Mouse (Mus musculus) MEL (cell line): Measurements from ENCODE around the gene Gm49486. TPM values are rescaled to one million over a fixed set of nuclear protein-coding genes. Genes with fewer than 3 reads are reported as not detected.
"Not testable (repeated sequence)": the region's sequence is repeated elsewhere in the genome, so short reads cannot be mapped to it uniquely, and the experiment has no call there.

Source experiments
- DNase-seq: peaks from one replicate; pipeline ENCODE4 v3.0.0; 2011; ENCODE audit warnings: low read depth, low spot score
- H3K27ac ChIP-seq: 2 replicates; pipeline ENCODE4 v1.5.1; 2012; ENCODE audit warnings: low read depth, mild to moderate bottlenecking, control low read depth, low read length, moderate library complexity; ENCODE audit not compliant: control insufficient read depth
- H3K27me3 ChIP-seq, 2 experiments: fragments of 150-350 bp in 1 of 2; sonication (generic) in 1 of 2; 2 replicates each; pipeline ENCODE4 v1.6.1; 2012; ENCODE audit warnings: low read length in 2 of 2, mild to moderate bottlenecking in 2 of 2, improper control_type of control experiment in 1 of 2, moderate library complexity in 1 of 2; ENCODE audit not compliant: insufficient read depth in 2 of 2, control insufficient read depth in 1 of 2
- H3K36me3 ChIP-seq, 2 experiments: 2 replicates each; pipeline ENCODE4 v1.6.1; 2012 to 2014; ENCODE audit warnings: low read length in 2 of 2, improper control_type of control experiment in 1 of 2, inconsistent platforms in 1 of 2, mild to moderate bottlenecking in 1 of 2; ENCODE audit not compliant: insufficient read depth in 2 of 2, control insufficient read depth in 1 of 2
- H3K4me1 ChIP-seq, 2 experiments: fragments of 150-350 bp in 1 of 2; sonication (generic) in 1 of 2; 2 replicates each; pipeline ENCODE4 v1.6.1; 2012; ENCODE audit warnings: low read length in 2 of 2, improper control_type of control experiment in 1 of 2, mild to moderate bottlenecking in 1 of 2; ENCODE audit not compliant: insufficient read depth in 2 of 2, control insufficient read depth in 1 of 2
- H3K4me3 ChIP-seq, 2 experiments: fragments of 150-350 bp in 1 of 2; sonication (generic) in 1 of 2; 2 replicates each; pipeline ENCODE4 v1.5.1; 2012; ENCODE audit warnings: low read depth in 2 of 2, low read length in 2 of 2, mild to moderate bottlenecking in 2 of 2, moderate library complexity in 2 of 2, control low read depth in 1 of 2, improper control_type of control experiment in 1 of 2; ENCODE audit not compliant: control insufficient read depth in 1 of 2, insufficient read depth in 1 of 2
- H3K79me2 ChIP-seq: 2 replicates; pipeline ENCODE4 v1.6.1; 2012; ENCODE audit warnings: mild to moderate bottlenecking, low read length, moderate library complexity; ENCODE audit not compliant: control insufficient read depth, poor library complexity, insufficient read depth
- H3K9ac ChIP-seq: 2 replicates; pipeline ENCODE4 v1.6.1; 2012; ENCODE audit warnings: low read depth, mild to moderate bottlenecking, control low read depth, low read length, moderate library complexity; ENCODE audit not compliant: control insufficient read depth, poor library complexity, severe bottlenecking
- H3K9me3 ChIP-seq: fragments of 150-350 bp; sonication (generic); replicated peaks from 2 replicates; pipeline ENCODE4 v1.6.1; 2012; ENCODE audit warnings: mild to moderate bottlenecking, low read length, improper control_type of control experiment, moderate library complexity; ENCODE audit not compliant: insufficient read depth
- BHLHE40 ChIP-seq: IDR thresholded peaks from 2 replicates; pipeline ENCODE4 v1.6.1; 2012; ENCODE audit warnings: low read depth, mild to moderate bottlenecking, inconsistent platforms, low read length, improper control_type of control experiment, borderline replicate concordance
- CTCF ChIP-seq, 3 experiments: IDR thresholded peaks in 2 of 3; conservative IDR thresholded peaks in 1 of 3; 2 replicates each; pipeline ENCODE4 v1.5.1; 2011 to 2012; ENCODE audit warnings: low read length in 3 of 3, low read depth in 2 of 3, mild to moderate bottlenecking in 2 of 3, improper control_type of control experiment in 1 of 3, inconsistent platforms in 1 of 3, mixed read lengths in 1 of 3, moderate library complexity in 1 of 3; ENCODE audit not compliant: control insufficient read depth in 1 of 3, insufficient read depth in 1 of 3, poor library complexity in 1 of 3, severe bottlenecking in 1 of 3
- E2F4 ChIP-seq: IDR thresholded peaks from 2 replicates; pipeline ENCODE4 v1.6.1; 2011; ENCODE audit warnings: low read depth, low read length, improper control_type of control experiment, borderline replicate concordance
- ELF1 ChIP-seq: IDR thresholded peaks from 2 replicates; pipeline ENCODE4 v1.6.1; 2014; ENCODE audit warnings: low read depth, mild to moderate bottlenecking, inconsistent platforms, low read length, improper control_type of control experiment, moderate library complexity
- ETS1 ChIP-seq: IDR thresholded peaks from 2 replicates; pipeline ENCODE4 v1.6.1; 2012; ENCODE audit warnings: low read depth, mild to moderate bottlenecking, inconsistent platforms, low read length, improper control_type of control experiment, moderate library complexity
- GATA1 ChIP-seq: IDR thresholded peaks from 2 replicates; pipeline ENCODE4 v1.6.1; 2011; ENCODE audit warnings: low read depth, low read length, improper control_type of control experiment
- JUND ChIP-seq: IDR thresholded peaks from 2 replicates; pipeline ENCODE4 v1.6.1; 2011; ENCODE audit warnings: low read depth, mild to moderate bottlenecking, improper control_type of control experiment, low read length
- MAX ChIP-seq: IDR thresholded peaks from 2 replicates; pipeline ENCODE4 v1.6.1; 2011; ENCODE audit warnings: low read length, improper control_type of control experiment
- RAD21 ChIP-seq: IDR thresholded peaks from 2 replicates; pipeline ENCODE4 v1.6.1; 2011; ENCODE audit warnings: mild to moderate bottlenecking, low read depth, low read length, improper control_type of control experiment
- SMC3 ChIP-seq: IDR thresholded peaks from 2 replicates; pipeline ENCODE4 v1.6.1; 2011; ENCODE audit warnings: low read depth, low read length, improper control_type of control experiment
- TAL1 ChIP-seq: IDR thresholded peaks from 2 replicates; pipeline ENCODE4 v1.6.1; 2012; ENCODE audit warnings: mild to moderate bottlenecking, inconsistent platforms, low read length, moderate library complexity, mixed read lengths
- TBP ChIP-seq: IDR thresholded peaks from 2 replicates; pipeline ENCODE4 v1.8.0; 2011; ENCODE audit warnings: low read depth, low read length, improper control_type of control experiment
- UBTF ChIP-seq: IDR thresholded peaks from 2 replicates; pipeline ENCODE4 v1.6.1; 2012; ENCODE audit warnings: low read depth, mild to moderate bottlenecking, inconsistent platforms, low read length, improper control_type of control experiment, moderate library complexity, borderline replicate concordance; ENCODE audit not compliant: insufficient read depth
- ZC3H11A ChIP-seq: IDR thresholded peaks from 2 replicates; pipeline ENCODE4 v1.6.1; 2012; ENCODE audit warnings: low read depth, mild to moderate bottlenecking, inconsistent platforms, low read length, improper control_type of control experiment
- ZKSCAN1 ChIP-seq: IDR thresholded peaks from 2 replicates; pipeline ENCODE4 v1.6.1; 2012; ENCODE audit warnings: low read depth, mild to moderate bottlenecking, inconsistent platforms, low read length, improper control_type of control experiment, moderate library complexity
- ZNF384 ChIP-seq: IDR thresholded peaks from 2 replicates; pipeline ENCODE4 v1.6.1; 2012; ENCODE audit warnings: low read depth, mild to moderate bottlenecking, inconsistent platforms, low read length, improper control_type of control experiment
- polyA plus RNA-seq, 2 experiments: library from polyadenylated mRNA; stranded (reverse) in 1 of 2; unstranded in 1 of 2; fragments of >175 nt in 1 of 2; fragments of >200 nt in 1 of 2; gene quantifications; 2 replicates each; pipeline versions ENCODE4 v1.2.1 to v1.2.4; 2012; ENCODE audit warnings: low replicate concordance in 2 of 2, low read depth in 1 of 2; ENCODE audit not compliant: insufficient read length in 2 of 2, insufficient read depth in 1 of 2, missing spikeins in 1 of 2
- total RNA-seq: library from RNA; depleted of rRNA; stranded (reverse); fragments of 300-350 nt; gene quantifications from 2 replicates; pipeline ENCODE4 v1.2.3, GENCODE M21; 2012

Gene Gm49486
- total and polyA plus RNA-seq, 3 experiments: 0.12 to 0.46 TPM; not detected in 1

DNA sequence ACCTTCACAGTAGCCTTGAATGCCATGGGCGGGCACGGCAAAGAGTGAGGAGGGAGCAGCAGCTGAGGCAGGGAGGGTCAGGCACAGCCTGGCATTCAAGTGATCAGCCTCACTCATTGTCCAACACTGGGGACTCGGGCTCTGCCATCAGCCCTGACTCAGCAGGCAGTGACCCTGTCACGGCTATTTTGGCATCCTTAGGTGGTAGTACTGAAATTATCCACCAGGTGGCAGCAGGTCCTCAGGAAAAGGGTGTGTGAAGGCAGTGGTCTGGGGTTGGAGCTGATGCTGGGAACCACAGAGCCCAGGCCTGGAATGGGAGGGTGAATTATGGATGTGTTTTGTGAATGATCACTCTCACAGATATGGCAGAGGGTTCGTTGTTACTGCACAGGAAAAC is 4.5 kb upstream of the Gm49486 start:
- no peaks in the 10 kb centered on the region; a peak in 1 of 4 replicates for H3K36me3 ChIP-seq
- no peaks in the 10 kb centered on the region; the same call in 1 of the 2 replicates for H3K79me2 ChIP-seq
- no peak overlapping the region for H3K9ac ChIP-seq
- no peaks in the 10 kb centered on the region for H3K27me3 ChIP-seq
- H3K9me3 ChIP-seq: no peaks in the 10 kb centered on the region
- no peak overlapping the region for H3K4me3 ChIP-seq
- H3K27ac ChIP-seq: no peak overlapping the region
- peaks cover 0 to 1% of the 10 kb centered on the region in 2 experiments; a peak in 1 of 4 replicates for H3K4me1 ChIP-seq
- TF ChIP-seq TAL1: no peak
- peak; percentile 96 for TF ChIP-seq RAD21
- no peak for TF ChIP-seq ZNF384
- no peak for TF ChIP-seq ELF1
- no peak for TF ChIP-seq BHLHE40
- TF ChIP-seq TBP: 0 out of 2 replicates have a peak, but pooled peaks have one; percentile 19
- TF ChIP-seq SMC3: peak; percentile 89
- TF ChIP-seq UBTF: no peak
- peak; percentile 80 for TF ChIP-seq ZC3H11A
- TF ChIP-seq CTCF (IDR thresholded peaks at IDR 0.05 in 2 of 3, conservative IDR thresholded peaks at IDR 0.05 in 1 of 3; ENCODE audit: control insufficient read depth in 1 of 3, insufficient read depth in 1 of 3, low read depth in 2 of 3, low read length in 3 of 3, poor library complexity in 1 of 3, severe bottlenecking in 1 of 3): peak; percentile 79 to 98 (median 90)
- DNase-seq: peak; percentile 85

DNA sequence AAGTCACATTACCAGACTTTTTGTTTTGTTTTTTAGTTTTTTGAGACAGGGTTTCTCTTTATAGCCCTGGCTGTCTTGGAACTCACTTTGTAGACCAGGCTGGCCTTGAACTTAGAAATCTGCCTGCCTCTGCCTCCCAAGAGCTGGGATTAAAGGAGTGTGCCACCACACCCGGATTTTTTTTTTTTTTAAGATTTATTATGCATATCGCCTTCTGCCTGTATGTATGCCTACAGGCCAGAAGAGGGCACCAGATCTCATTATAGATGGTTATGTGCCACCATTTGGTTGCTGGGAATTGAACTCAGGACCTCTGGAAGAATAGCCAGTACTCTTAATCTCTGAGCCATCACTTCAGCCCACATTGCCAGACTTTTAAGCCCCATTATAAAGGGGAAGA is 3.4 kb upstream of the Gm49486 start:
- not testable (repeated sequence) for DNase-seq, H3K4me1 ChIP-seq, H3K4me3 ChIP-seq, H3K36me3 ChIP-seq, H3K27me3 ChIP-seq, H3K79me2 ChIP-seq
- TF ChIP-seq RAD21 (peak; percentile 5), ZNF384 (peak; percentile 84), SMC3 (peak; percentile 8; the same call in 1 of the 2 replicates), CTCF (IDR thresholded peaks at IDR 0.05 in 2 of 3, conservative IDR thresholded peaks at IDR 0.05 in 1 of 3; ENCODE audit: control insufficient read depth in 1 of 3, insufficient read depth in 1 of 3, low read depth in 2 of 3, low read length in 3 of 3, poor library complexity in 1 of 3, severe bottlenecking in 1 of 3) (peak in 2 of 3 experiments; percentile 20 to 37; a peak in 3 of 6 replicates)
- TF ChIP-seq, all 39 proteins: peak for 4; not testable (repeated sequence) for 35
- not testable (repeated sequence) for H3K9me3 ChIP-seq, H3K27ac ChIP-seq, H3K9ac ChIP-seq

DNA sequence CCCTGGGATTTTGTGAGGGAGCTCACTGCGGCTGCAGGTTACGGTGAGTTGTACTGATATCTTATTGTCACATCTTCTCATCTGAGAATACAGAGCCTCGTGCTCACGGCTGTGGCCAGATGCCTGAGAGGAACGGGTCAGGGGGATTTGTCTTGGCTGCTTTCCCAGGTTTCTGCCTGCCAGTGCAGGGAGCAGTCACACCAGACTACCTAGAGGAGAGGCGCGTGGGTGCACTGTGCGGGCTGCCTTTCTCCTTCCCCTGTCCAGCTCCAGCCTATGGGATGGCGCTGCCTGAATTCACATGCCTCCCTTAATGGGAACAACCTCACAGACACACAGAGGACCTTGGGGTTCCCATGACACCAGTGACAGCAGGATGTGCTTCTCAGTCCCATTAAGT is 6.1 kb downstream of the Gm49486 start:
- H3K9me3 ChIP-seq: no peaks in the 10 kb centered on the region
- H3K4me1 ChIP-seq: no peaks in the 10 kb centered on the region
- H3K36me3 ChIP-seq: peaks cover 0 to 1% of the 10 kb centered on the region in 2 experiments; a peak in 1 of 4 replicates
- H3K27ac ChIP-seq: no peak overlapping the region
- H3K79me2 ChIP-seq: no peaks in the 10 kb centered on the region
- TF ChIP-seq TBP (no peak), MAX (no peak), ZNF384 (no peak), E2F4 (no peak), GATA1 (no peak), JUND (no peak), ZKSCAN1 (no peak), ETS1 (no peak), UBTF (no peak)
- TF ChIP-seq, all 39 proteins: peak for 0
- no peak overlapping the region for H3K4me3 ChIP-seq
- no peak overlapping the region for H3K9ac ChIP-seq
- no peak for DNase-seq
- no peaks in the 10 kb centered on the region for H3K27me3 ChIP-seq
